8 mouse cellular contexts compared by ENCODE assay signal in genomic region chr1:154033958-154034606, GRCm38 (mm10).
DNase-seq lines count a peak whose midpoint lies in the region; ATAC-seq and TF ChIP-seq lines count a peak whose summit lies in the region.

No protein-coding gene starts in this region.

- no peak overlapping the region for H3K9ac ChIP-seq in heart, embryonic 15.5 days
- no peak overlapping the region for H3K9ac ChIP-seq in forebrain, embryonic 13.5 days

- peak; percentile 75 for ATAC-seq in heart, embryonic 15.5 days (replicated peaks; ENCODE audit: insufficient number of reproducible peaks, insufficient read depth, low FRiP score, low read depth)
- ATAC-seq in forebrain, embryonic 13.5 days, result no peak

- no peaks in the 10 kb centered on the region for H3K36me3 ChIP-seq in heart, embryonic 15.5 days
- no peaks in the 10 kb centered on the region for H3K36me3 ChIP-seq in forebrain, embryonic 13.5 days (ENCODE audit: poor library complexity, severe bottlenecking)

- peaks cover 7% of the 10 kb centered on the region for H3K4me1 ChIP-seq in bone marrow, adult 2 months (ENCODE audit: control insufficient read depth, insufficient read depth, low read length)
- H3K4me1 ChIP-seq in heart, embryonic 15.5 days (replicated peaks), result peaks cover 14% of the 10 kb centered on the region
- no peaks in the 10 kb centered on the region for H3K4me1 ChIP-seq in forebrain, embryonic 13.5 days

- H3K9me3 ChIP-seq in heart, embryonic 15.5 days (replicated peaks), result no peaks in the 10 kb centered on the region
- no peaks in the 10 kb centered on the region for H3K9me3 ChIP-seq in forebrain, embryonic 13.5 days (replicated peaks)

- peak; percentile 57; the same call in 1 of the 2 replicates for TF ChIP-seq POLR2A in bone marrow, adult 2 months (IDR thresholded peaks at IDR 0.05; ENCODE audit: borderline replicate concordance, control insufficient read depth, low read depth, low read length)

- H3K27ac ChIP-seq in bone marrow, adult 2 months (ENCODE audit: control insufficient read depth, insufficient read depth, low read depth, low read length, poor library complexity), result peak overlapping the region; percentile 88
- peak overlapping the region; percentile 3; the same call in 1 of the 2 replicates for H3K27ac ChIP-seq in heart, embryonic 15.5 days
- H3K27ac ChIP-seq in forebrain, embryonic 13.5 days, result no peak overlapping the region

- WGBS in bone marrow, adult 2 months, result 9% methylated on average over 13 of the region's 13 CpGs
- WGBS in heart, embryonic 15.5 days, result 20% methylated on average over 13 of the region's 13 CpGs
- 81% methylated on average over 13 of the region's 13 CpGs for WGBS in forebrain, embryonic 13.5 days

- no peaks in the 10 kb centered on the region for H3K27me3 ChIP-seq in heart, embryonic 15.5 days
- no peaks in the 10 kb centered on the region for H3K27me3 ChIP-seq in forebrain, embryonic 13.5 days

- peak overlapping the region; percentile 27 for H3K4me2 ChIP-seq in heart, embryonic 15.5 days
- no peak overlapping the region for H3K4me2 ChIP-seq in forebrain, embryonic 13.5 days

- peak; percentile 56 for DNase-seq in layer of hippocampus, adult 11-12 months (ENCODE audit: low spot score)
- no peak for DNase-seq in layer of hippocampus, adult 9-10 months (ENCODE audit: low spot score)
- DNase-seq in kidney, postnatal 4 days, result peak; percentile 29 to 52
- peak; percentile 71 for DNase-seq in lung, postnatal 25 days (ENCODE audit: low spot score)
- peak; percentile 77 to 81 for DNase-seq in spleen, postnatal 4 days (ENCODE audit: low spot score in 2 of 2)

- no peak overlapping the region for H3K4me3 ChIP-seq in bone marrow, adult 2 months (replicated peaks; ENCODE audit: control insufficient read depth, low read depth, low read length)
- H3K4me3 ChIP-seq in heart, embryonic 15.5 days, result no peak overlapping the region
- H3K4me3 ChIP-seq in forebrain, embryonic 13.5 days, result no peak overlapping the region

- no peak for TF ChIP-seq CTCF in bone marrow, adult 2 months (IDR thresholded peaks at IDR 0.05; ENCODE audit: control insufficient read depth, insufficient read depth, low read length)
